Mouse (Mus musculus) kidney, embryonic 14.5 days (tissue): Measurements from ENCODE around the gene Castor1. TPM values are rescaled to one million over a fixed set of nuclear protein-coding genes. Genes with fewer than 3 reads are reported as not detected.

Experiments
- ATAC-seq: fragments of 200-750 bp; cut with Nextera tagmentation; 2 replicates; pipeline ENCODE4 v1.8.0; 2017; ENCODE audit warnings: moderate number of reproducible peaks, mild to moderate bottlenecking, moderate TSS enrichment, moderate library complexity; ENCODE audit not compliant: low FRiP score, low TSS enrichment
- H3K27ac ChIP-seq: fragments of 300-500 bp; sonication (generic); 2 replicates; pipeline ENCODE4 v1.5.1; 2014; ENCODE audit warnings: low read depth, mild to moderate bottlenecking, low read length, moderate library complexity, mixed read lengths
- H3K27me3 ChIP-seq: fragments of 300-500 bp; sonication (generic); 2 replicates; pipeline ENCODE4 v1.6.1; 2014; ENCODE audit warnings: mild to moderate bottlenecking, low read length; ENCODE audit not compliant: control insufficient read depth, insufficient read depth
- H3K36me3 ChIP-seq: fragments of 300-500 bp; sonication (generic); 2 replicates; pipeline ENCODE4 v1.6.1; 2014; ENCODE audit warnings: low read length, mixed read lengths; ENCODE audit not compliant: control insufficient read depth, insufficient read depth
- H3K4me1 ChIP-seq: fragments of 300-500 bp; sonication (generic); 2 replicates; pipeline ENCODE4 v1.6.1; 2014; ENCODE audit warnings: low read length, mixed read lengths; ENCODE audit not compliant: control insufficient read depth, insufficient read depth
- H3K4me2 ChIP-seq: fragments of 300-500 bp; sonication (generic); replicated peaks from 2 replicates; pipeline ENCODE4 v1.6.1; 2014; ENCODE audit warnings: low read depth, mild to moderate bottlenecking, low read length
- H3K4me3 ChIP-seq: fragments of 300-500 bp; sonication (generic); 2 replicates; pipeline ENCODE4 v1.5.1; 2014; ENCODE audit warnings: mild to moderate bottlenecking, low read length
- H3K9ac ChIP-seq: fragments of 300-500 bp; sonication (generic); 2 replicates; pipeline ENCODE4 v1.6.1; 2014; ENCODE audit warnings: low read depth, mild to moderate bottlenecking, low read length, moderate library complexity
- H3K9me3 ChIP-seq: fragments of 300-500 bp; sonication (generic); 2 replicates; pipeline ENCODE4 v1.6.1; 2016; ENCODE audit warnings: low read length; ENCODE audit not compliant: control insufficient read depth
- WGBS: fragments of 180-500 bp; shearing (Covaris S2); extraction: QIAGEN DNeasy Blood & Tissue Kit; methylation state at CpG from one replicate; pipeline ENCODE4 v1.1.7; 2014; 5-methylcytosine and 5-hydroxymethylcytosine counted together
- polyA plus RNA-seq: library from polyadenylated mRNA; unstranded; fragments of >200 nt; fragmentation: Nextera tagmentation; extraction: Ambion mirVana; gene quantifications from 2 replicates; pipeline ENCODE4 v1.2.1, GENCODE M21; 2014

Gene Castor1
- polyA plus RNA-seq, 1 experiment from 2014 or later = 5.3 TPM

- ATAC-seq = peak; percentile 10; the same call in 1 of the 2 replicates
- peaks cover 40% of the 10 kb centered on the region for H3K4me1 ChIP-seq
- H3K9ac ChIP-seq = peak overlapping the region; percentile 94
- H3K4me2 ChIP-seq = peak overlapping the region; percentile 88
- no peaks in the 10 kb centered on the region for H3K9me3 ChIP-seq
- peak overlapping the region; percentile 88 for H3K4me3 ChIP-seq
- no peak overlapping the region for H3K27ac ChIP-seq
- 12% methylated on average over 9 of the region's 9 CpGs for WGBS
- peaks cover 14% of the 10 kb centered on the region for H3K36me3 ChIP-seq
- no peaks in the 10 kb centered on the region for H3K27me3 ChIP-seq
These were observed 30.7 kb upstream of the Castor1 start for GRCm38 (mm10) chr11:4187318-4187700.

DNA sequence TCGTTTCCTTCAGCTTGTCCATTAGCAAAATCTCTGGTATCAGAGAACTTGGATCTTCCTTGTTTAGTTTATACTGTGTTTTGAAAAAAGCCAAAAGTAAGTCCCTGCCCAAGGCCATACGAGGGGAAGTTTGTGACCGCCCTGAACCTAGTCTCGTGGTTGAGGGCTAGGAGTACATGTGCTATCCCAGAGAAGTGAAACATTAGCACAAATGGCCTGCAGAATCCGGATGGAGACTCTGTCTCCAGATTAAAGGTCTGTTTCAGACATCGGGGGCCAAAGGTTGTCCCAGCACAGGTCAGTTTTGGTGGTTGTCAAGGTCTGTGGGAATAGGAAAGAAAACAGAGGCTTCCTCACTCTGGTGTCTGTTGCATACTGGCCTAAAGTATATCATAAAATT, 28.8 kb upstream of the Castor1 start:
- Histone ChIP-seq H3K36me3 (0 out of 2 replicates have a peak, but pooled peaks cover under 1% of the 10 kb centered on the region), H3K9me3 (no peaks in the 10 kb centered on the region), H3K27me3 (no peaks in the 10 kb centered on the region), H3K4me1 (peaks cover 46% of the 10 kb centered on the region), H3K27ac (no peak overlapping the region), H3K9ac (no peak overlapping the region), H3K4me2 (no peak overlapping the region), H3K4me3 (no peak overlapping the region)
- 75% methylated on average over 6 of the region's 6 CpGs for WGBS
- ATAC-seq = no peak

DNA sequence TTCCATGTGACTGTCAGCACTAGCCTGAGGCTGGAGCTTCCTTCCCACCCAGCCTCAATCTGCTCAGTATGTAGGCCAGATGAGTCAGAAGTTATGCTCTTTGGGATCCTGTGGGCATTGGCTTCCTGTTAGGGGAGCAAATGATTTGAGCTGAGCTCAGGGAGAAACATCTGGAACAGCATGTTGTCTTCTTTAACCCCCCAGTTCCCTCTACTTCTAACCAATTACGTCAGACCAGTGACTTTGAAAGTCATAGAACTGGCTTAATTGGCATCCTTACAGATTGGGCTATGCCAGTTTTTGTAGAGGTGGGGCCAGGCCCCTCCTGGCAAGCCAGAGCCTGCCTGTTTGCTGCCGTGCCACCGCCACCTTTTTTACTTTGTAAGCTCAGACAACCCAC, 27.3 kb upstream of the Castor1 start:
- Histone ChIP-seq H3K4me3 (no peak overlapping the region), H3K9me3 (no peaks in the 10 kb centered on the region), H3K9ac (0 out of 2 replicates have a peak overlapping the region, but pooled peaks have one; percentile 7), H3K27me3 (no peaks in the 10 kb centered on the region), H3K36me3 (no peaks in the 10 kb centered on the region), H3K4me2 (no peak overlapping the region; the same call in 1 of the 2 replicates), H3K27ac (peak overlapping the region; percentile 47; the same call in 1 of the 2 replicates), H3K4me1 (peaks cover 46% of the 10 kb centered on the region)
- ATAC-seq = no peak
- WGBS = 71% methylated on average over 3 of the region's 3 CpGs

GRCm38 (mm10) chr11:4192757-4193156, 25.3 kb upstream of the Castor1 start:
- no peak for ATAC-seq
- Histone ChIP-seq H3K4me2 (no peak overlapping the region), H3K4me1 (peaks cover 51% of the 10 kb centered on the region), H3K27me3 (no peaks in the 10 kb centered on the region), H3K9ac (no peak overlapping the region; the same call in 1 of the 2 replicates), H3K9me3 (no peaks in the 10 kb centered on the region), H3K4me3 (no peak overlapping the region), H3K27ac (peak overlapping the region; percentile 14; the same call in 1 of the 2 replicates), H3K36me3 (no peaks in the 10 kb centered on the region)
- 76% methylated on average over 3 of the region's 3 CpGs for WGBS

- Histone ChIP-seq H3K27ac (no peak overlapping the region), H3K36me3 (no peaks in the 10 kb centered on the region), H3K9me3 (no peaks in the 10 kb centered on the region), H3K4me3 (no peak overlapping the region), H3K27me3 (no peaks in the 10 kb centered on the region), H3K9ac (no peak overlapping the region), H3K4me1 (peaks cover 50% of the 10 kb centered on the region), H3K4me2 (no peak overlapping the region)
- ATAC-seq = no peak
These were observed 24.6 kb upstream of the Castor1 start for GRCm38 (mm10) chr11:4193420-4193819.

DNA sequence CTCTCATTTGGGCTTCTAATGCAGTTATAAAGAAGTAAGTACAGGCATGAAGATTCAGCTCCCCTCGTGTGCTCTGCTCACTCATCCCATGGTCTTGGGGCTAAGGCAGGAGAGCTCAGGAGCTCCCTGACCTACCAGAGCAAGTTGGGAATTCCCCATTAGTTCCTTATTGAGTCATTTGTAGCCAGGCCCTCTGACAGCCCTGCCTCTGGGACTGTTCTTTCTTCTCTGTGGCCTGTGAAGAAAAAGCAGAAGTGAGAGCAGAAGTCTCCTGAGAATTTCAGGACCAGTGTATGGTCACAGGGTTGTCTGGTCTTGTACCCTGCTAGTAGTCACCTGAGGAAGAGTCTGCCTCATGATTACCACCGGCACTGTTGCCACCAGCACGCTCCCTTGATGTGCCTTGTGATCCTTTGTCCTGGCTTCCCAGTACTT, 22.4 kb upstream of the Castor1 start:
- WGBS = 81% methylated on average over 3 of the region's 3 CpGs
- Histone ChIP-seq H3K4me2 (no peak overlapping the region), H3K27me3 (no peaks in the 10 kb centered on the region), H3K27ac (no peak overlapping the region), H3K4me1 (peaks cover 40% of the 10 kb centered on the region), H3K36me3 (no peaks in the 10 kb centered on the region), H3K9ac (no peak overlapping the region), H3K4me3 (no peak overlapping the region), H3K9me3 (no peaks in the 10 kb centered on the region)
- no peak for ATAC-seq

DNA sequence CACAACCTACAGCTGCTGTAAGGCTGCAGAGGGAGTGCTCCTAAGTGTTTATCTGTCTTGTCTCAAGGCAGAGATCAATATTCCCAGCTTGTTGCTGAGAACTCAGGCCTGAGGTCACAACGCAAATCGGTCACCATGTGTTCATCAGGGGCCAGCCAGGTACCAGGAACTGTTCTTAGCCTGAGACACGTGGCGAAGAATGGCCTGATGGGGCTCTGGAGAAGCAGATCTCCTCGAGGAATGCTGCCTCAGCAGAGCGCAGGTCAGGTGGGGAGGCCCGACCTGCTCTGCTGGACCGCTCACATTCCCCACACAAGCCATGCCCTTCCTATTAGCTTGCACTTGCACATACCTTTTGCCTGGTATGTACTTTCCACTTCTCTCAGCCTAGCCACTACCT, 21.4 kb upstream of the Castor1 start:
- WGBS = 42% methylated on average over 8 of the region's 8 CpGs
- H3K4me2 ChIP-seq = no peak overlapping the region
- H3K4me1 ChIP-seq = peaks cover 30% of the 10 kb centered on the region
- H3K9ac ChIP-seq = no peak overlapping the region
- no peaks in the 10 kb centered on the region for H3K27me3 ChIP-seq
- H3K27ac ChIP-seq = peak overlapping the region; percentile 74; the same call in 1 of the 2 replicates
- no peaks in the 10 kb centered on the region for H3K9me3 ChIP-seq
- ATAC-seq = peak; percentile 36; the same call in 1 of the 2 replicates
- H3K4me3 ChIP-seq = no peak overlapping the region
- no peaks in the 10 kb centered on the region for H3K36me3 ChIP-seq

- no peak overlapping the region for H3K4me2 ChIP-seq
- peak; percentile 93 for ATAC-seq
- peaks cover 20% of the 10 kb centered on the region for H3K4me1 ChIP-seq
- no peak overlapping the region for H3K4me3 ChIP-seq
- H3K27me3 ChIP-seq = no peaks in the 10 kb centered on the region
- H3K9ac ChIP-seq = no peak overlapping the region
- no peaks in the 10 kb centered on the region for H3K36me3 ChIP-seq
- H3K27ac ChIP-seq = peak overlapping the region; percentile 74
- WGBS = 11% methylated on average over 1 of the region's 1 CpGs
- no peaks in the 10 kb centered on the region for H3K9me3 ChIP-seq
These were observed 20.3 kb upstream of the Castor1 start for GRCm38 (mm10) chr11:4197691-4198090.

DNA sequence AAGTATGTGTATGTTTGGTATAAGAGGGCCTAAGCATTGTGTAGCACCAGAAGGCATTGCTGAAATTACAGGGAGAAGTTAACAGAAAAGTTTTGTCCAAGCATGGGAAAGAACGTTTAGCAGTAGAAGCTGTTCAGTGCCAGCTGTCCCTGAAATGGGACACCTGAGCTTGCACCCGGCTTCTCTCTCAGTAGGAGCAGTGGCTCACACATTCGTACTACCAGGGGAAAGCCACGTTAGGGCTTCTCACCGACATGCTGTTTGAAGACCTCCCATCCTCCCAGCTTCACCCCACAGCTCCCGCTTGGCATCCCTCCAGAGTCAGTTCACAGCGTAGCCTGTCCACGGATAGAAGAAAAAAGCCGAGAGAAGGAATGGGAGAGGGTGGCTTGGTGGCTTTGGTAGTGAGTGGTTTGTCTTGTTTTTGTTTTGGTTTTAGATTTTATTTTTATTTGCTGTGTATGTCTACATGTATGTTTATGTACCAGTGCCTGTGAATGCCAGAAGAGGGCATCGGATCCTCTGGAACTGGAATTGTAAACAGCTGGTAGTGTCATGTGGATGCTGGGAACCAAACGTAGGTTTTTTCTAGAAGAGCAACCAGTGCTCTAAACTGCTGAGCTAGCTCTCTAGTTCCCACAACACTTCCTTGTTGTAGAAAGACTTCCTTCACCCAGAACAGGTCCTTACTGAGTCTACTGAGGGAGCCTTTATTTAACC, 15.9 kb upstream of the Castor1 start:
- Histone ChIP-seq H3K4me3 (no peak overlapping the region), H3K27ac (no peak overlapping the region), H3K9ac (no peak overlapping the region), H3K4me2 (no peak overlapping the region), H3K36me3 (peaks cover 5% of the 10 kb centered on the region; the same call in 1 of the 2 replicates), H3K4me1 (peaks cover 23% of the 10 kb centered on the region), H3K27me3 (no peaks in the 10 kb centered on the region), H3K9me3 (no peaks in the 10 kb centered on the region)
- no peak for ATAC-seq
- WGBS = 63% methylated on average over 11 of the region's 11 CpGs
